Mouse (Mus musculus): ENCODE measurements around the gene Gtf2a1.
"Not testable (repeated sequence)": the region's sequence is repeated elsewhere in the genome, so short reads cannot be mapped to it uniquely, and the experiment has no call there.

Gtf2a1 gene

GRCm38 (mm10) chr12:91589847-91590690 is at the start of gene Gtf2a1:
Gene Gtf2a1, minus strand, starts transcription at chr12:91590487.
- peak; percentile 87 for DNase-seq (ENCODE audit: low read depth)

DNA sequence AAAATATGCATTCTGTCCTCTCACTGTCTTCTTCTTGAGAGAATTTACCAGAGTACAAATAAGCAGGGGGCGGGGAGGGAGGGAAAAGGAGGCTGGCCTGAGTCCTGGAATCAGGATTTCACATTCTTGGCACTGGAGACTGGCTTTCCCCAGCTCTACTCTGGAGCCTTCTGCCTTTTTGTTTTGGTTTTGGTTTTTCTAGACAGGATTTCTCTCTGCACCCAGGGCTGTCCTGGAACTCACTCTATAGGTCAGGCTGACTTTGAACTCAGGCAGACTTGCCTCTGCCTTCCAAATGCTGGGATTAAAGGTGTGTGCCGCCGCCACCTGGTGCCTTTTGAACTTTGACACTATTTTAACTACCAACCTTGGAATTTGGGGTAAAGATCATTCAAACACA is 48.1 kb upstream of the Gtf2a1 start:
- DNase-seq (ENCODE audit: low read depth), result no peak

GRCm38 (mm10) chr12:91637136-91637909 is 47.0 kb upstream of the Gtf2a1 start:
- DNase-seq (ENCODE audit: low read depth), result no peak

DNA sequence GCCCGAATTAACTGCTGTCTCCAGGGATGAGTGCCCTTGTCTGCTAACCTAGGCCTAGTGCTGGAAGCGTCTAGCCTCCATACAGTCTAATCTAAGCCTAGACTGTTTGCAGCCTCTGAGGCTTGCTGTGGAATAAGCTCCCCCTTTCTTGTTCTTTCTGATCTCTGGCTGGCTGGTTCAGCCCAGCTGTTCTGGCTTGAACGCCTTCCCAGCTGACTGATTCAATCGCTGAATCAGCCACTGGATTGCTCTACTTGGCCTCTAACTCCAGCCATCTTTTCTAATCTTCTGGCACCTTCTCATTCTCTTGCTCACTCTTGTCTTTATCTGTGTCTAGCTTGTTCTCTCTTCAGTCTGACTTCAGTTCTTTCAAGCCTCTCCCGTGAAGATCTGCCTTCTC is 36.2 kb upstream of the Gtf2a1 start:
- no peak for DNase-seq (ENCODE audit: low read depth)

GRCm38 (mm10) chr12:91625013-91625412 is 34.7 kb upstream of the Gtf2a1 start:
- DNase-seq (ENCODE audit: low read depth), result peak; percentile 36

DNA sequence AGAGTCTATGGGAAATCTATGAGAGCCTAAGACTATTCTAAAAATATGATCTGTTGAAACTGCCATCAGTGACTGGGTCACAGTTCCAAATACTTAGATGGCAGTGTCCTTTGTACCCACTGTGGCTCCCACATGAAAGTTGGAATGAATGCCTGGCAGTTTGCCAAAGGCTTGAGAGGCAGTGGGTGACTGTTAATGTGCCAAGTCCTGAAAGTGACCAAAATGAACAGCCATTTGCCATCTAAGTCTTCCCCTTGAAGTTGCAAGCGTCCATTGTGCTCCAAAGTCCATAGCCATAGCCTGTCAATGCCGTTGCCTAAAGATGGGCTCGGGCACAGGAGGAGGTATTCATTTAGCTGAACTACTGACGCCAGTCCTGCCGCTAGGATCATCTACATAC is 19.1 kb upstream of the Gtf2a1 start:
- no peak for DNase-seq (ENCODE audit: low read depth)

- no peak for DNase-seq (ENCODE audit: low read depth)
Measured at GRCm38 (mm10) chr12:91607678-91608077, 17.4 kb upstream of the Gtf2a1 start.

- no peak for DNase-seq (ENCODE audit: low read depth)
Measured at GRCm38 (mm10) chr12:91606651-91607050, 16.4 kb upstream of the Gtf2a1 start.

GRCm38 (mm10) chr12:91604600-91604999 is 14.3 kb upstream of the Gtf2a1 start:
- DNase-seq (ENCODE audit: low read depth), result no peak

- no peak for DNase-seq (ENCODE audit: low read depth)
Measured at GRCm38 (mm10) chr12:91592128-91592527, 1.8 kb upstream of the Gtf2a1 start.

GRCm38 (mm10) chr12:91591191-91591590 is 904 bp upstream of the Gtf2a1 start:
- no peak for DNase-seq (ENCODE audit: low read depth)

DNA sequence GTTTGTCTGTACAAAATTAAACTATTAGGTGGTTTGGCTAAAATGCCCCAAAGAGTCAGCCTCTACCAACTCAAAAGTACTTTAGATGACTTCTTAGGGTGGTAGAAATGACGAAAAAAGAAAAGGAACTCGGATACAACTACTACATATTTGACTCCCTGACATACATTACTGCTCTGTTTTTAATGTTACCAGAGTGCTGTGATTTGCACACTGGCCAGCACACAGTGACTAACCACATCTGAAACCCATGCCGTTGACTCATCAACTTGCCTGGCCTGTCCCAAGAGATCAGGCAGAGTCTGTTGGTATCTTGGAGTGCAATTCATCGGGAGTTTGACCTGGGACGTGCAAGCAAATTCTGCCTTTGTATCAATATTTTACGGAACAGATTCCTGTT is 429 bp upstream of the Gtf2a1 start:
- DNase-seq (ENCODE audit: low read depth), result no peak

DNA sequence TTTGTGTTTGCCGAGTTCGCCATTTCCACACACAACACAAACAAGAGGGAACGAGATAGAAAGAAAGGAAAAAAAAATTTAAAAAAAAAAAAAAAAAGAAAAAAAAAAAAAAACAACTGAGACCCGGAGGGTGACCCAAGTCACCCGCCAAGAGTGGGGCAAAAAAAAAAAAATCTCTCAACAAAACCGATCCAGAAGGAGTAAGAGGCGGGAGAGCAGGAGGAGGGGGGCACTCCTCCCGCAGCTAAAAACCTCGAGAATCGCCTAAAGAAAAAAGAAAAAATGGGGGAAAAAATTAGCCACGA is 793 bp downstream of the Gtf2a1 start:
- no peak for DNase-seq (ENCODE audit: low read depth)

DNA sequence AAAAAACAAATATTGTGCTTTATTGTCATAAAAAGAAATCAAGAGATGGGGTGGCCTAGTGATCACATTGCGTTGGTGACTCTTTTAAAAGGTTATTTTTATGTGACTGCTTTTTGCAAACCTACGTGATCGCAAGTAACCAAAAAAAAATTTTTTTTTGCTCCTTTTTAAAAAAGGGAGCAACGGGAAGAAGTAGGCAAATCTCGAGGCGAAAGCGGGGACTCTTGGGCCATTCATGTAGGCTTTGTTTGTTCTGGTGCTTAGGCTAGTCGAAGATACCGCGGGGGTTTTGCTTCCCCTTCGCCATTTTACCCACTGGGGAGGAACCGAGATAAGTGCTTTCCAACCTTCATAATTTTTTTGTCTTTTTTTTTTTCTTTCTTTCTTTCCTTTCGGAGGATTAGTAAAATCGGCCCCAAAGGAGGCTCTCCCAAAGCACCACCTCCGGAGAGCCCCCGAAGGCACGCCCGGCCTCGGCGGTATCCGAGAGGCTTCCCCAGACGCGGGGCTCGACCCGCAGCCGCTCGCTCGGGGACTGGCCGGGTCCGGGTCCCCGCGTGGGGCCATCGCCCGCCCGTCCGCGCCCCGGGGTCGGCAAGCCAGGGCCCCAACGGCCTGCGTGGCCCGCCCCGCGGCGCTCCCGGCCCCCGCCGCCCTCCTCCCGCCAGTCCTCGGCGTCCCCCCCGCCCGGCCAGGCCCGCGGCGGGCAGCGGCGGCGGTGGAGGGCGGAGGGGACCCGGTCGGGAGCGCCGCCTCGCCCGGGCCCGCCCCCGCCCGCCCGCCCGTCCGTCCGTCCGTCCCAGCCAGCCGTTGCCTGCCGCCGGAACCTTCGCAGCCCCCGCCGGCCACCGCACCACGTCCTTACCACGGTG is 1.4 kb downstream of the Gtf2a1 start:
- DNase-seq (ENCODE audit: low read depth), result no peak

DNA sequence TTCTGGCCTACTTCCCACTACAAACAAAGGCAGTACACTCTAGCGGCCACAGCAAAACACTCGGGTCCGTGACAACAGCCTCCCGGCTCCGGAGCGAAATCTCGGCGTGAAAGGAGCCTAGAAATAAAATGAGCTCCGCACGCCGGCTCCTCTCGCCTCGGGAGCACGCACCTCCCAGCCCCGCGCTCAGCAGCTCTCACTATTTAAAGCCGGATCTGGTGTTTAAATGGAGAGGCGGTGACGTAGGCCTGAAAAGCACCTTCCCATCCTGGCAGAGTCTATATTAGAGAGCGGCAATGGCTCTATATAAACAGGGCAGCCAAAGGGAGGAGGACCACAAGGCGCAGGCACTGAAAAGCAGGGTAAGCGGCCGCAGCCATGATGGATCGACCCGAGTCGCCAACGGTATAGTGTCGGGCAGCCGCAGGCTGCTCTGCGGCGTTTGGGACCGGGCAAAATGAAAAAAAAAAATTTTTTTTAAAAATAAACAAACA is 2.1 kb downstream of the Gtf2a1 start:
- peak; percentile 90 for DNase-seq (ENCODE audit: low read depth)

GRCm38 (mm10) chr12:91587491-91588033 is 2.7 kb downstream of the Gtf2a1 start:
- DNase-seq (ENCODE audit: low read depth), result no peak

- DNase-seq (ENCODE audit: low read depth), result no peak
Measured at GRCm38 (mm10) chr12:91587077-91587476, 3.2 kb downstream of the Gtf2a1 start.

GRCm38 (mm10) chr12:91585815-91586214 is 4.5 kb downstream of the Gtf2a1 start:
- not testable (repeated sequence) for DNase-seq (ENCODE audit: low read depth)

DNA sequence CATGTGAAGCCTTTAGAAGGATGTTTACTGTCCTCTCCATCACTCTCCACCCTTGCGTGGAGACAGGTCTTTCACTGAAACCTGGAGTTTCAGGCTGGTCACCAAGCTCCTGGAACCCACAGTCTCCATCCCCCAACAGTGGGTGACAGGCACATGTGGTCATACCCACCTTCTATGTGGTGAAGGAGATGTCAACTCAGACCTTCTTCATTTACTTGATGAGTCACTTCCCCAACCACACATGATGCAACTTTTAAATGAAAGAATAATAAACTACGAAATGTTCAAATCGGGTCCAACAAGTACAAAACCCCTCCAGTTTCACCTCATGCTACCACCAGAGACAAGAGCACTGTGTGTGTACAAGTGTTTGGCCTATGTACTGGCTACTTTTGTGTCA is 5.1 kb downstream of the Gtf2a1 start:
- no peak for DNase-seq (ENCODE audit: low read depth)

GRCm38 (mm10) chr12:91583409-91583808 is 6.9 kb downstream of the Gtf2a1 start:
- DNase-seq (ENCODE audit: low read depth), result no peak

- no peak for DNase-seq (ENCODE audit: low read depth)
Measured at GRCm38 (mm10) chr12:91582362-91583002, 7.8 kb downstream of the Gtf2a1 start.
